Mouse (Mus musculus) neural tube, embryonic 10.5 days (tissue): Measurements from ENCODE around the gene Treh.

Source experiments
- DNase-seq: peaks from one replicate; pipeline ENCODE4 v3.0.0-alpha.2; 2017; ENCODE audit warnings: low spot score; ENCODE audit errors: extremely low spot score

The Treh gene

DNA sequence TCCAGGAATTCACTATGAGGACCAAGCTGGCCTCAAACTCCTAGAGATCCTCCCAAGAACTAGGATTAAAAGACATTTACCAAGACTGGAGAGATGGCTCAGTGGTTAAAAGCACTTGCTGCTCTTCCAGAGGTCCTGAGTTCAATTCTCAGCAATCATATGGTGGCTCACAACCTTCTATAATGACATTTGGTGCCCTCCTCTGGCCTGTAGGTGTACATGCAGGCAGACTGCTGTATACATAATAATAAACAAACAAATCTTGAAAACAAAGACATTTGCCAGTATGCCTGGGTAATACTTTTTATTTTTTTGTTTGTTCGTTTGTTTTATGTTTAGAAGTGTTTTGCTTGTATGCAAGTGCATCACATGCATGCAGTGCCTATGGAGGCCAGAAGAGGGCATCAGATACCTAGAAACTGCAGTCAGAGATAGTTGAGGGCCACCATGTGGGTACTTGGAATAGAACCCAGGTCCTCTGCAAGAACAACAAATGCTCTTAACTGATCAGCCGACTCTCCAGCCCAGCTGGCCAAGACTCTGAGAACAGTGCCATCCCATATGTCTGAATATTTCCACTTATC lies 5.3 kb downstream of the Treh start:
- no peak for DNase-seq

GRCm38 (mm10) chr9:44679565-44679964 lies 6.5 kb downstream of the Treh start:
- no peak for DNase-seq

GRCm38 (mm10) chr9:44683046-44683445 lies 10.0 kb downstream of the Treh start:
- no peak for DNase-seq

DNA sequence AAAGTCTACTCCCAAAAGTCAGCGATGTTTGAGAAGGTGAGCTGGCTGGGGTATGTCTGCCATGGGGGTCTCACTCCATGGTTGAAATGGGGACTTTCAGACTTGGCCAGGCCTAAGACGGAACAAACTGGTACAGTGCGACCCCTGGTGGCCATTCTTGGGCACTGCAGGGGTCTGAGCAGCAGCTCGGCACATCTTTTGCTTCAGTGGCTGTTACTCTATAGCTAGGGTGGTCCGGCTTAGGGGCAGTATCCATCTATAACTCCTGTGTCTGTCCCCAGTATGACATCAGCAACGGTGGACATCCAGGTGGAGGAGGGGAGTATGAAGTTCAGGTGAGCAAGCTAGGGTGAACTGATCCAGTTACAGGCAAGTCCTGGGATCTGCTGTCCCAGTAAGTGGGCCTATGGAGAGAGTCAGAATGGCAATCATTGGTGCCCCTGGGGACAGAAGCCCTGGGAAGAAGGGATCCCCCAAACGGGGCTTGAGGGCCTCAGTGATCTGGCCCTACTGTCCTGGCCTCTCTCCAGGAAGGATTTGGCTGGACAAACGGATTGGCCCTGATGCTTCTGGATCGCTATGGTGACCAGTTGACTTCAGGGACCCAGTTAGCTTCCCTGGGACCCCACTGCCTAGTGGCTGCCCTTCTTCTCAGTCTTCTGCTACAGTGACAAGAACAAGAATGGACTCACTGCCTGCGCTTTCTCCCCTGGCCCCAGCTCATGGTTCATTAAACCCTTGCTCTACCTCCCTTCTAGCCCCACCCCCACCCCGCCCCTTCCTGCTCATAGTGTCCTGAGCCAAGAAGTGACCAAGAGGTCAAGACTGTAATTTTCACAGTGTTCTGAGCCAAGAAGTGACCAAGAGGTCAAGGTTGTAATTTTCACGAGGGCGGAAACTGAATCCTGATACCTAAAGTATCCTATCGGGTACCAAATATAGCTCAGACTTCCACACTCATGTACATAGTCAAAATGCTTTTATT lies 12.6 kb downstream of the Treh start:
- peak; percentile 82 for DNase-seq

- peak; percentile 58 for DNase-seq
These were observed 13.6 kb downstream of the Treh start for GRCm38 (mm10) chr9:44686638-44687037.

DNA sequence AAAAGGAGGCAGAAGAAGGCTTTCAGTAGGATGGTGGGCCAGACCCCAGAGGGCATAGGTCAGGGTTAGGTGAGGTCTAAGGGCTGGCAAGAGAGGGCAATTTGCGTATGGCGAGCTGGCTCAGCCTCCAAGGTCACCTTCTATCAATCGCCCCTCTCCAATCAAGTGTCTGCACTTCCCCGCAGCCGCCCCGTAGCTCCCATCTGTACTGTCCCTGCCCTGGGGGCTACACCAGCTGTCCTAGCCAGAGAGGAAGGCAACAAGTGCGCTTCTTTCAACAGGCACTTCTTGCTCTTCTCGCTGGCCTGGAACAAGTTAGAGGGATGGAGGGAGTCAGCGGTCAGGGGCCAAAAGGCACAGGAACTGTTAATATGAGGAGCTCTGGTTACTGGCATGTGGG lies 15.0 kb downstream of the Treh start:
- no peak for DNase-seq

GRCm38 (mm10) chr9:44690641-44691040 lies 17.6 kb downstream of the Treh start:
- no peak for DNase-seq

- DNase-seq, result no peak
These were observed 18.9 kb downstream of the Treh start for GRCm38 (mm10) chr9:44691671-44692520.

- DNase-seq, result no peak
These were observed 20.0 kb downstream of the Treh start for GRCm38 (mm10) chr9:44693071-44693470.

GRCm38 (mm10) chr9:44697866-44698265 lies 24.8 kb downstream of the Treh start:
- no peak for DNase-seq

GRCm38 (mm10) chr9:44699196-44699595 lies 26.2 kb downstream of the Treh start:
- DNase-seq, result no peak

GRCm38 (mm10) chr9:44699730-44700129 lies 26.7 kb downstream of the Treh start:
- DNase-seq, result no peak

DNA sequence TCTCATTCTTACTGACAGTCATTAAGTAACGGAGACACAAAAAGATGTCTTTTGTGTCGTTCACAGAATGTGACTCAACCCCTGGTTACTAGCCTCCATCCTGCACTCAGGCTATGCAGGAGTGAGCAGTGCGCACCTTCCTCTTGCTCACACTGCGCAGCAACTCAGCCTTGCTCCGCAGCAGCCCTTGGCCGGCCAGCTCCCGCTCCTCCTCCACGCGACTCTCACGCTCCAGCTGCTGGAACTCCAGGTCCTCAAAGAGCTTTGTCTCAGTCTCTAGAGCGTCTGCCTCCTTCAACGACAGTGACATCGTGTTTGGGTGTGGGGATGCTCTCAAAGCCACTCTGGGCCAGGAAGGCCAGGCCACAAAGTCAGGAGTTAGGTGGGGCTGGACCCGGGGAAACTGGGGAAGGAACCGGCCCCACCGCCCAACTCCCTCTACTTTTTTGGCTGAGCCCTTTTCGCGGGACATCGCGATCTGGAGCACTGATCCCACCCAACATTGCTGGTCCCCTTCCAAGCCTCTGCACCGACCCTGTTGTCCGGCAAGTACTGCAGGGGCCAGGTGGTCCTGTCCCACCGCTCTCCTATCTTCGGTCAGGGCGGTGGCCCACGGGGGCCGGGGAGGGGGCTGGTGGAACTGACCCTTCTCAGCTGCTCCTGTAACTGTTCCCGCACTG lies 34.9 kb downstream of the Treh start:
- DNase-seq, result no peak

- DNase-seq, result peak; percentile 64
These were observed 35.4 kb downstream of the Treh start for GRCm38 (mm10) chr9:44708429-44708765.

- no peak for DNase-seq
These were observed 35.9 kb downstream of the Treh start for GRCm38 (mm10) chr9:44708925-44709324.

DNA sequence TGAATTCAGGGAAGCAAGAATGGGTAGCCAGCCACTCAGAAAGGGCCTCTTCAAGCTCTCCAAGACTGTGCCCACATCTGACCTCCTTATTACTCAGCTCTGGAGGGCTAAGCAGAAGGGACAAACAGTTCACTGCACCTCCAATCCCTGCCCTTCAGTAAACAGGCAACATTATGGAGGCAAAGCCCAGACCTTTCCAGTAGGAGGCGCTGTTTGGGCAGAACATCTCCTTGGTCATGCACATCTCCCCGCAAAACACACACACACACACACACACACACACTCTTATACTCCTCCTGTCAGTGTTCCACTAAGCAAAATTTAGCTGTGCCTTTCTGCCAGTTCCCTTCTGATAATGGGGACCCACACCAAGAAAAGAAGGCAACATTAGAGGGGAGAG lies 36.6 kb downstream of the Treh start:
- DNase-seq, result peak; percentile 52

DNA sequence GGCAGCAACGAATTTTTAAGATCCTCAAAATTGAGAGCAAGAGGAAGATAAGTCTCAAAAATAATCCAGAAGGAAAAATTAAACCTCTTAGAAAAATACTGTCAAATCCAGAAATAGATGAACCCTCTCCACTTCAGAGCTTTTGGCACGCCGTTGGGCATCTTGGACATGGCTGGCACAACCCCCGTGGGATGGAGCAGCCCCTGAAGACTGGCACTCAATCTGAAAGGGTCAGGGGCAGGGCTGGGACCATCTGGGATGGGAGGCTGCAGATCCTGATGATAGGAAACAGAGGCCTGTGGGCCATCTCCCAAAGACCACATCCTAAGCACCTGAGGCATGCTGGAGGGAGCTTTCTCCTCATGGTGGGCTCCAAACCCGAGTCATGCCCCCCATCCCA lies 37.2 kb downstream of the Treh start:
- no peak for DNase-seq

GRCm38 (mm10) chr9:44711602-44712001 lies 38.6 kb downstream of the Treh start:
- no peak for DNase-seq

DNA sequence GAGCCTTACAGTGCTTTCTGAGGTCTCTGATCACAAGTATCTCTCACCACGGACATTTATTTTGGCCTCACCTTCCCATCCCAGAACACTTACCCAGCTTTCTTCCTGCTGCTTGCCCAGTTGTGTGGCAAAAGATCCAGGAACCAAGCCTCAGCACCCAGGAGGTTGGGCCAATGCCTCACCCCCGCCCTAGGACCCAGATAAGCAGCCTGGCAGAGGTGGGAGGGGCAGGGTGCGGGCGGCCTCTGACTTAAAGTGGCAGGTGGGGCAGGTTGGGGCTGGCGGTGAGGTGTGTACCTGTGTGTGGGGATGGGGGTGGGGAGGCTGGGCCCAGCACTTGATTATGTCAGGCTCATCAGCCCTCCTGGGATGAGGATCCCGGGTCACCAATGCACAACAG lies 40.0 kb downstream of the Treh start:
- no peak for DNase-seq

- no peak for DNase-seq
These were observed 40.5 kb downstream of the Treh start for GRCm38 (mm10) chr9:44713574-44713973.

- no peak for DNase-seq
These were observed 42.1 kb downstream of the Treh start for GRCm38 (mm10) chr9:44715109-44715508.
